Mouse (Mus musculus) limb, embryonic 12.5 days (tissue): Measurements from ENCODE around the gene Acot7. TPM values are rescaled to one million over a fixed set of nuclear protein-coding genes. Genes with fewer than 3 reads are reported as not detected.

Source experiments
- ATAC-seq: fragments of 200-750 bp; cut with Nextera tagmentation; 2 replicates; pipeline ENCODE4 v1.8.0; 2017; ENCODE audit warnings: low read depth, moderate TSS enrichment; ENCODE audit not compliant: insufficient number of reproducible peaks, insufficient read depth, low FRiP score, low TSS enrichment
- H3K27ac ChIP-seq: fragments of 300-500 bp; sonication (generic); 2 replicates; pipeline ENCODE4 v1.5.1; 2016; ENCODE audit warnings: mild to moderate bottlenecking, moderate library complexity
- H3K27me3 ChIP-seq: fragments of 300-500 bp; sonication (generic); 2 replicates; pipeline ENCODE4 v1.6.1; 2016; ENCODE audit warnings: mild to moderate bottlenecking, moderate library complexity
- H3K36me3 ChIP-seq: fragments of 300-500 bp; sonication (generic); 2 replicates; pipeline ENCODE4 v1.6.1; 2016; ENCODE audit warnings: mild to moderate bottlenecking, moderate library complexity
- H3K4me1 ChIP-seq: fragments of 300-500 bp; sonication (generic); replicated peaks from 2 replicates; pipeline ENCODE4 v1.6.1; 2016
- H3K4me2 ChIP-seq: fragments of 300-500 bp; sonication (generic); 2 replicates; pipeline ENCODE4 v1.6.1; 2016; ENCODE audit warnings: mild to moderate bottlenecking, moderate library complexity
- H3K4me3 ChIP-seq: fragments of 300-500 bp; sonication (generic); replicated peaks from 2 replicates; pipeline ENCODE4 v1.5.1; 2016; ENCODE audit warnings: mild to moderate bottlenecking
- H3K9ac ChIP-seq: fragments of 300-500 bp; sonication (generic); replicated peaks from 2 replicates; pipeline ENCODE4 v1.6.1; 2016; ENCODE audit warnings: mild to moderate bottlenecking, moderate library complexity
- H3K9me3 ChIP-seq: fragments of 300-500 bp; sonication (generic); 2 replicates; pipeline ENCODE4 v1.6.1; 2016; ENCODE audit warnings: mild to moderate bottlenecking, moderate library complexity
- WGBS: fragments of 180-500 bp; shearing (Covaris S2); methylation state at CpG from one replicate; pipeline ENCODE4 v1.1.7; 2016; 5-methylcytosine and 5-hydroxymethylcytosine counted together
- polyA plus RNA-seq: library from polyadenylated mRNA; unstranded; fragments of >200 nt; fragmentation: Nextera tagmentation; extraction: Ambion mirVana; gene quantifications from 2 replicates; pipeline ENCODE4 v1.2.1, GENCODE M21; 2016

Acot7 gene
- polyA plus RNA-seq, 1 experiment from 2014 or later: 37.6 TPM

- H3K4me1 ChIP-seq: peaks cover 24% of the 10 kb centered on the region
- H3K27ac ChIP-seq: no peak overlapping the region
- no peaks in the 10 kb centered on the region for H3K9me3 ChIP-seq
- no peak for ATAC-seq
- H3K36me3 ChIP-seq: no peaks in the 10 kb centered on the region
- H3K4me3 ChIP-seq: no peak overlapping the region
- 59% methylated on average over 7 of the region's 7 CpGs for WGBS
- H3K27me3 ChIP-seq: peaks cover 9% of the 10 kb centered on the region
- no peak overlapping the region for H3K9ac ChIP-seq
- no peak overlapping the region for H3K4me2 ChIP-seq
These were observed 6.6 kb downstream of the Acot7 start for GRCm38 (mm10) chr4:152184353-152185035.

DNA sequence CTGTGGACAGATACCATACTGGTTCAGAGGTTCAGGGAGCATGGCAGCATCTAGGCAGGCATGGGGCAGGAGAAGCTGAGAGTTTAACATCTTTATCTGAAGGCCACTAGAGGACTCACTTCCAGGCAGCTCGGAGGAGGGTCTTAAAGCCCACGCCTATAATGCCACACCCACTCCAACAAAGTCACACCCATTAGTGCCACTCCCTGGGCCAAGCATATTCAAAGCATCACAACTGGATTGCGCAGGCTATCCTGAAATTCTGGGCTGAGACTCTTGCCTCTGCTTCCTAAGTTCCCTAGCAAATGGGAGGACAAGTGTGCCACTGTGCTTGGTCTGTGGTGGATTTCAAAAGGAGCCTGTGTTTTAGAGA lies 7.2 kb downstream of the Acot7 start:
- Histone ChIP-seq H3K4me3 (peak overlapping the region; percentile 27; the same call in 1 of the 2 replicates), H3K27ac (peak overlapping the region; percentile 92), H3K9ac (peak overlapping the region; percentile 57; the same call in 1 of the 2 replicates), H3K9me3 (no peaks in the 10 kb centered on the region), H3K27me3 (peaks cover 2% of the 10 kb centered on the region; the same call in 1 of the 2 replicates), H3K4me1 (peaks cover 24% of the 10 kb centered on the region), H3K4me2 (peak overlapping the region; percentile 58), H3K36me3 (no peaks in the 10 kb centered on the region)
- ATAC-seq: peak; percentile 64
- 5% methylated on average over 3 of the region's 3 CpGs for WGBS

DNA sequence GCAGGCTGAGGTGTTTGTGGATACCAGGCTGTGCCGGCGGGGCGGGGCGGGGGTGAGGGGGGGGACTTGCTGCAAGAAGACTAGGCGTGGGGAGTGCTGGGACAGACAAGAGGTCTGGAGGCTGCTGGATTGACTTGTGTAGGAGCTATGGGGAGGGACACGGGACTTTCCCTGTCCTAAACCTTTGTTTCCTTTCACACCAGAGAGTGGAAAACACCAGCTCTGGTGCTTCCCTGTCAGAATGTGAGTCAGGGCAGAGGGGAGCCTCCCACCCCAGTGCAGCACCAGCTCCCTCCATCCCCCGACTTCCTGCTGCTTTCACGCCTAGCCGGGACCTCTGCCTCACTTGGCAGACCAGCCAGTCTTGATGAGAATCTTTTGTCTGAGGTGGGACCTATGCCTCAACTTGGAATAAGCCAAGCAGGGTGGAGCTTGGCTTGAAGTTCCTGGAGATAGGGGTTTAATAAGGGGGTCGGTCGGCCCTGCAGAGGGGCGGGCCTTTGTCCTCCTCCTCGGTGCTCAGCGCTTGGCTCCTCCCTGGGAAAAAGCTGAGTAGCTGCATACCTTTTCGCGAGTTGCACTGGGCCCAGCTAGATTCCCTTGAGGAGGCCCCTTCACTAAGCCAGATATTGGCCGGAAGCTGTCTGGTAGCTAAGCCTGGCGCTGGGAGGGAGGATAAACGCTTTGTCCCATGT lies 7.7 kb downstream of the Acot7 start:
- Histone ChIP-seq H3K4me1 (peaks cover 24% of the 10 kb centered on the region), H3K9ac (peak overlapping the region; percentile 57), H3K36me3 (no peaks in the 10 kb centered on the region), H3K9me3 (no peaks in the 10 kb centered on the region), H3K27ac (peak overlapping the region; percentile 92), H3K27me3 (no peaks in the 10 kb centered on the region), H3K4me2 (peak overlapping the region; percentile 58), H3K4me3 (peak overlapping the region; percentile 27)
- WGBS: 4% methylated on average over 19 of the region's 19 CpGs
- peak; percentile 67 for ATAC-seq

GRCm38 (mm10) chr4:152186205-152187082 lies 8.5 kb downstream of the Acot7 start:
- Histone ChIP-seq H3K36me3 (no peaks in the 10 kb centered on the region), H3K4me2 (peak overlapping the region; percentile 58), H3K27ac (peak overlapping the region; percentile 92), H3K9me3 (no peaks in the 10 kb centered on the region), H3K4me3 (peak overlapping the region; percentile 27), H3K4me1 (peaks cover 24% of the 10 kb centered on the region), H3K27me3 (no peaks in the 10 kb centered on the region), H3K9ac (peak overlapping the region; percentile 57)
- WGBS: 45% methylated on average over 14 of the region's 14 CpGs
- no peak for ATAC-seq

DNA sequence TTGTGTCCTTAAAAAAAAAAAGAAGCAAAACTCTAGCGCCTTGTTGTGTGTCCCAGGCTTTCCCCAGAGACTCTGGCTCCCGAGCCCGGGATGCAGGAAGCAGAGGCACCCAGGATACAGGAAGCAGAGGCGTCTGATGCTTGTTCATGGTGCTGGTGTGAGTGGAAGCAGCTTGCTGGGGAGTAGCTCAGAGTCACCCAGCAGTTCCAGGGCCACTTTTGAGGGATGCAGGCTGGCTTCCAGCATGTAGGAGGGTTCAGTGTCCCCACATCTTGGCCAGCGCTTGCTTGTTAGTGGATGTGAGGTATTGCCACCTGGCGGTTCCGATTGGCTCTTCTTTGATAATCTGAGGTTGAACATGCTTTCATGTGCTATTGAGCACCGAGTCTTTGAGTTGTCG lies 9.2 kb downstream of the Acot7 start:
- Histone ChIP-seq H3K27me3 (no peaks in the 10 kb centered on the region), H3K9ac (no peak overlapping the region), H3K4me3 (no peak overlapping the region), H3K4me1 (peaks cover 24% of the 10 kb centered on the region), H3K36me3 (no peaks in the 10 kb centered on the region), H3K27ac (no peak overlapping the region), H3K4me2 (peak overlapping the region; percentile 58; the same call in 1 of the 2 replicates), H3K9me3 (no peaks in the 10 kb centered on the region)
- ATAC-seq: no peak
- 88% methylated on average over 9 of the region's 9 CpGs for WGBS

DNA sequence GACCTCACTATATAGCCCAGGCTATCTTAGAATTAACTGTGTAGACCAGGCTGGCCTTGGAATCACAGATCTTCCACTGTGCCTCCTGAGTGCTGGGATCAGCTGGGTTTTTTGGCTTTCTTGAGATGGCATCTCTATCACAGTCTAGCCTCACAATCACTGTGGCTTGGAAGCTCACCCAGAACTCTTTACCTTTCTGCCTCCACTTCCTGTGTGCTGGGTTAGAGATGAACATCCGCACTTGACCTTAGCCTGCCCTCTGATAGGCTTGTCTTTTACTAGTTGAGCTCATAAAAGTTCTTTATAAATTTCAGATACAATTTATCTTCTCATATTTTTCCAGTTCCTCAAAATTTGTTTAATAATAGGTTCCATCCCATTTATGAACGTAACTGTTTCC lies 10.7 kb downstream of the Acot7 start:
- Histone ChIP-seq H3K9me3 (no peaks in the 10 kb centered on the region), H3K4me1 (peaks cover 24% of the 10 kb centered on the region), H3K9ac (no peak overlapping the region), H3K4me3 (no peak overlapping the region), H3K27me3 (no peaks in the 10 kb centered on the region), H3K36me3 (no peaks in the 10 kb centered on the region), H3K27ac (no peak overlapping the region), H3K4me2 (no peak overlapping the region)
- WGBS: 96% methylated on average over 2 of the region's 2 CpGs
- no peak for ATAC-seq

- Histone ChIP-seq H3K4me1 (peaks cover 24% of the 10 kb centered on the region), H3K4me3 (no peak overlapping the region), H3K4me2 (no peak overlapping the region), H3K36me3 (no peaks in the 10 kb centered on the region), H3K27me3 (no peaks in the 10 kb centered on the region), H3K27ac (no peak overlapping the region), H3K9ac (no peak overlapping the region), H3K9me3 (no peaks in the 10 kb centered on the region)
- 84% methylated on average over 6 of the region's 6 CpGs for WGBS
- no peak for ATAC-seq
These were observed 11.1 kb downstream of the Acot7 start for GRCm38 (mm10) chr4:152189071-152189470.

- Histone ChIP-seq H3K4me1 (peaks cover 24% of the 10 kb centered on the region), H3K4me2 (no peak overlapping the region), H3K36me3 (no peaks in the 10 kb centered on the region), H3K4me3 (no peak overlapping the region), H3K27me3 (no peaks in the 10 kb centered on the region), H3K9ac (no peak overlapping the region), H3K27ac (0 out of 2 replicates have a peak overlapping the region, but pooled peaks have one; percentile 53), H3K9me3 (no peaks in the 10 kb centered on the region)
- no peak for ATAC-seq
- WGBS: 82% methylated on average over 4 of the region's 4 CpGs
These were observed 11.8 kb downstream of the Acot7 start for GRCm38 (mm10) chr4:152189691-152190090.

DNA sequence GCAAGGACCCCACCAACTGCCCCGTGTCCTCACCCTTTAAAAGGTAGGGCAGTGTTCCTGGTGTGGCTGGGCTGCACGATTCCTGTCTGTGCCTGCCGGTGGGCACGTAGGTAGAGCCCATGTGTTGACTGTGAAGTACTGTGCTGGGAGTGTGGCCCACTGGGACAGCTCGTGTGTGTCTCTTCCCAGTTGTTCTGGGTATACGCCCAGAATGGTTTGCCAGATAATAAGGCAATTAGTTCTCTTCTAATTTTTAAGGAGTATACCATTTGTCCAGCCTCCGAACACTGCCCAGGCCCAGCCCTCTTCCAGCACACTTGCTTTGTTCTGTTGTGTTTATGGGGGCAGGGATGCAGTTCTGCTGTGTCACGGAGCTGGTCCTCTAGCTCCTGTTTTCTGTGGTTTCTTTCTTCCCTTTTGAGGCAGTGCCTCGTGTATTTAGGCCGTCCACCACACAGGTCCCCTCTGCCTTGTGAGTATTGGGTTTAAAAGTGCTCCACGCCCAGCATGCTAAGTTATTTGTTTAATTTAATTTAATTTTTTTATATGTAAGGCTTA lies 12.2 kb downstream of the Acot7 start:
- no peaks in the 10 kb centered on the region for H3K27me3 ChIP-seq
- H3K27ac ChIP-seq: peak overlapping the region; percentile 53; the same call in 1 of the 2 replicates
- H3K4me1 ChIP-seq: peaks cover 20% of the 10 kb centered on the region
- H3K9ac ChIP-seq: no peak overlapping the region
- no peaks in the 10 kb centered on the region for H3K9me3 ChIP-seq
- H3K4me3 ChIP-seq: no peak overlapping the region
- 72% methylated on average over 11 of the region's 11 CpGs for whole genome bisulfite sequencing
- H3K4me2 ChIP-seq: no peak overlapping the region
- ATAC-seq: no peak
- H3K36me3 ChIP-seq: no peaks in the 10 kb centered on the region

- 76% methylated on average over 5 of the region's 5 CpGs for WGBS
- Histone ChIP-seq H3K4me2 (no peak overlapping the region), H3K27ac (no peak overlapping the region)
These were observed 12.8 kb downstream of the Acot7 start for GRCm38 (mm10) chr4:152190701-152191100.

GRCm38 (mm10) chr4:152192569-152192968 lies 14.6 kb downstream of the Acot7 start:
- no peak for ATAC-seq
- Histone ChIP-seq H3K27ac (peak overlapping the region; percentile 77), H3K9ac (no peak overlapping the region), H3K36me3 (no peaks in the 10 kb centered on the region), H3K4me2 (no peak overlapping the region), H3K9me3 (no peaks in the 10 kb centered on the region), H3K4me1 (no peaks in the 10 kb centered on the region), H3K4me3 (no peak overlapping the region), H3K27me3 (no peaks in the 10 kb centered on the region)
- 65% methylated on average over 4 of the region's 4 CpGs for WGBS

More at GRCm38 (mm10) chr4:152190701-152191100, 12.8 kb downstream of the Acot7 start:
- Histone ChIP-seq H3K36me3 (no peaks in the 10 kb centered on the region), H3K9me3 (no peaks in the 10 kb centered on the region), H3K27me3 (no peaks in the 10 kb centered on the region), H3K9ac (no peak overlapping the region), H3K4me1 (peaks cover 15% of the 10 kb centered on the region), H3K4me3 (no peak overlapping the region)
- no peak for ATAC-seq
